Mouse (Mus musculus) hindbrain, embryonic 16.5 days (tissue): ENCODE data around the gene Vegfc. TPM values are rescaled to one million over a fixed set of nuclear protein-coding genes. Genes with fewer than 3 reads are reported as not detected.

Source experiments
- ATAC-seq: fragments of 200-750 bp; cut with Nextera tagmentation; 2 replicates; pipeline ENCODE4 v1.8.0; 2017; ENCODE audit warnings: moderate TSS enrichment, moderate library complexity
- H3K27ac ChIP-seq: fragments of 300-500 bp; sonication (generic); 2 replicates; pipeline ENCODE4 v1.5.1; 2014; ENCODE audit warnings: low read depth, mild to moderate bottlenecking, control low read depth, low read length, moderate library complexity
- H3K27me3 ChIP-seq: fragments of 300-500 bp; sonication (generic); replicated peaks from 2 replicates; pipeline ENCODE4 v1.6.1; 2014; ENCODE audit warnings: low read length; ENCODE audit not compliant: control insufficient read depth, insufficient read depth
- H3K36me3 ChIP-seq: fragments of 300-500 bp; sonication (generic); 2 replicates; pipeline ENCODE4 v1.6.1; 2014; ENCODE audit warnings: mild to moderate bottlenecking, low read length, moderate library complexity, mixed read lengths; ENCODE audit not compliant: control insufficient read depth, insufficient read depth
- H3K4me1 ChIP-seq: fragments of 300-500 bp; sonication (generic); 2 replicates; pipeline ENCODE4 v1.6.1; 2014; ENCODE audit warnings: low read depth, low read length; ENCODE audit not compliant: control insufficient read depth, insufficient read depth
- H3K4me2 ChIP-seq: fragments of 300-500 bp; sonication (generic); 2 replicates; pipeline ENCODE4 v1.6.1; 2014; ENCODE audit warnings: mild to moderate bottlenecking, low read length, control low read depth, moderate library complexity
- H3K4me3 ChIP-seq: fragments of 300-500 bp; sonication (generic); 2 replicates; pipeline ENCODE4 v1.5.1; 2014; ENCODE audit warnings: mild to moderate bottlenecking, low read length, control low read depth, moderate library complexity
- H3K9ac ChIP-seq: fragments of 300-500 bp; sonication (generic); 2 replicates; pipeline ENCODE4 v1.6.1; 2014; ENCODE audit warnings: low read depth, mild to moderate bottlenecking, control low read depth, low read length, moderate library complexity
- H3K9me3 ChIP-seq: fragments of 300-500 bp; sonication (generic); 2 replicates; pipeline ENCODE4 v1.6.1; 2014; ENCODE audit warnings: mild to moderate bottlenecking, low read length, moderate library complexity; ENCODE audit not compliant: control insufficient read depth
- WGBS: fragments of 180-500 bp; shearing (Covaris S2); extraction: QIAGEN DNeasy Blood & Tissue Kit; methylation state at CpG from one replicate; pipeline ENCODE4 v1.1.7; 2014; 5-methylcytosine and 5-hydroxymethylcytosine counted together
- polyA plus RNA-seq: library from polyadenylated mRNA; unstranded; fragments of >200 nt; fragmentation: Nextera tagmentation; extraction: Ambion mirVana; gene quantifications from 2 replicates; pipeline ENCODE4 v1.2.1, GENCODE M21; 2015

The Vegfc gene
- polyA plus RNA-seq, 1 experiment from 2014 or later = 3.5 TPM

GRCm38 (mm10) chr8:54122345-54122744 is 44.9 kb downstream of the Vegfc start:
- Histone ChIP-seq H3K36me3 (no peaks in the 10 kb centered on the region), H3K4me3 (no peak overlapping the region), H3K9me3 (no peaks in the 10 kb centered on the region), H3K4me2 (no peak overlapping the region), H3K27me3 (no peaks in the 10 kb centered on the region), H3K9ac (no peak overlapping the region), H3K27ac (no peak overlapping the region), H3K4me1 (no peaks in the 10 kb centered on the region)
- WGBS = 55% methylated on average over 1 of the region's 1 CpGs
- ATAC-seq = no peak

- 93% methylated on average over 2 of the region's 2 CpGs for WGBS
- H3K36me3 ChIP-seq = no peaks in the 10 kb centered on the region
- H3K4me2 ChIP-seq = no peak overlapping the region
- H3K9ac ChIP-seq = no peak overlapping the region
- no peaks in the 10 kb centered on the region for H3K9me3 ChIP-seq
- no peaks in the 10 kb centered on the region for H3K4me1 ChIP-seq
- H3K4me3 ChIP-seq = no peak overlapping the region
- no peak for ATAC-seq
- H3K27me3 ChIP-seq = no peaks in the 10 kb centered on the region
- H3K27ac ChIP-seq = no peak overlapping the region
Observed at GRCm38 (mm10) chr8:54130558-54130957, 53.2 kb downstream of the Vegfc start.

- no peak overlapping the region for H3K9ac ChIP-seq
- no peaks in the 10 kb centered on the region for H3K27me3 ChIP-seq
- H3K36me3 ChIP-seq = no peaks in the 10 kb centered on the region
- no peaks in the 10 kb centered on the region for H3K9me3 ChIP-seq
- H3K4me3 ChIP-seq = no peak overlapping the region
- no peak; the same call in 1 of the 2 replicates for ATAC-seq
- 70% methylated on average over 4 of the region's 4 CpGs for WGBS
- no peaks in the 10 kb centered on the region for H3K4me1 ChIP-seq
- H3K27ac ChIP-seq = no peak overlapping the region
- H3K4me2 ChIP-seq = no peak overlapping the region
Observed at GRCm38 (mm10) chr8:54153240-54153639, 75.8 kb downstream of the Vegfc start.

- 7% methylated on average over 5 of the region's 5 CpGs for WGBS
- H3K9me3 ChIP-seq = no peaks in the 10 kb centered on the region
Observed at GRCm38 (mm10) chr8:54163505-54163904, 86.1 kb downstream of the Vegfc start.

GRCm38 (mm10) chr8:54185336-54185735 is 107.9 kb downstream of the Vegfc start:
- no peak overlapping the region for H3K4me3 ChIP-seq

More at GRCm38 (mm10) chr8:54163505-54163904, 86.1 kb downstream of the Vegfc start:
- Histone ChIP-seq H3K36me3 (no peaks in the 10 kb centered on the region), H3K4me2 (peak overlapping the region; percentile 47), H3K4me3 (no peak overlapping the region), H3K27me3 (no peaks in the 10 kb centered on the region), H3K27ac (no peak overlapping the region), H3K4me1 (no peaks in the 10 kb centered on the region), H3K9ac (no peak overlapping the region)
- ATAC-seq = peak; percentile 75; the same call in 1 of the 2 replicates

GRCm38 (mm10) chr8:54185927-54186326 is 108.5 kb downstream of the Vegfc start:
- Histone ChIP-seq H3K4me3 (no peak overlapping the region), H3K4me1 (no peaks in the 10 kb centered on the region), H3K27me3 (no peaks in the 10 kb centered on the region), H3K36me3 (no peaks in the 10 kb centered on the region), H3K4me2 (no peak overlapping the region), H3K27ac (no peak overlapping the region), H3K9me3 (no peaks in the 10 kb centered on the region), H3K9ac (no peak overlapping the region)
- WGBS = 87% methylated on average over 6 of the region's 6 CpGs
- ATAC-seq = no peak

More at GRCm38 (mm10) chr8:54185336-54185735, 107.9 kb downstream of the Vegfc start:
- Histone ChIP-seq H3K27ac (no peak overlapping the region), H3K4me1 (no peaks in the 10 kb centered on the region), H3K27me3 (no peaks in the 10 kb centered on the region), H3K36me3 (no peaks in the 10 kb centered on the region), H3K9me3 (no peaks in the 10 kb centered on the region), H3K4me2 (no peak overlapping the region), H3K9ac (no peak overlapping the region)
- WGBS = 87% methylated on average over 2 of the region's 2 CpGs
- no peak for ATAC-seq

GRCm38 (mm10) chr8:54216250-54216649 is 138.8 kb downstream of the Vegfc start:
- Histone ChIP-seq H3K9me3 (no peaks in the 10 kb centered on the region), H3K27ac (no peak overlapping the region), H3K4me1 (no peaks in the 10 kb centered on the region), H3K4me2 (no peak overlapping the region), H3K4me3 (no peak overlapping the region), H3K27me3 (no peaks in the 10 kb centered on the region), H3K36me3 (no peaks in the 10 kb centered on the region), H3K9ac (no peak overlapping the region)
- 89% methylated on average over 2 of the region's 2 CpGs for WGBS
- no peak for ATAC-seq

GRCm38 (mm10) chr8:54228801-54229204 is 151.4 kb downstream of the Vegfc start:
- Histone ChIP-seq H3K27me3 (no peaks in the 10 kb centered on the region), H3K9me3 (no peaks in the 10 kb centered on the region), H3K4me2 (no peak overlapping the region), H3K9ac (no peak overlapping the region), H3K4me3 (no peak overlapping the region), H3K36me3 (no peaks in the 10 kb centered on the region), H3K4me1 (no peaks in the 10 kb centered on the region), H3K27ac (no peak overlapping the region)
- peak; percentile 80 for ATAC-seq
- 64% methylated on average over 1 of the region's 1 CpGs for WGBS

GRCm38 (mm10) chr8:54230638-54231037 is 153.2 kb downstream of the Vegfc start:
- ATAC-seq = no peak
- no peaks in the 10 kb centered on the region for H3K4me1 ChIP-seq
- no peaks in the 10 kb centered on the region for H3K27me3 ChIP-seq
- no peaks in the 10 kb centered on the region for H3K9me3 ChIP-seq
- H3K9ac ChIP-seq = no peak overlapping the region
- WGBS = 95% methylated on average over 1 of the region's 1 CpGs
- no peaks in the 10 kb centered on the region for H3K36me3 ChIP-seq
- no peak overlapping the region for H3K4me2 ChIP-seq
- no peak overlapping the region for H3K4me3 ChIP-seq
- H3K27ac ChIP-seq = no peak overlapping the region

GRCm38 (mm10) chr8:54233316-54233715 is 155.9 kb downstream of the Vegfc start:
- no peak for ATAC-seq
- 89% methylated on average over 6 of the region's 6 CpGs for WGBS
- no peaks in the 10 kb centered on the region for H3K9me3 ChIP-seq
- H3K27me3 ChIP-seq = no peaks in the 10 kb centered on the region
- H3K4me1 ChIP-seq = no peaks in the 10 kb centered on the region
- no peak overlapping the region for H3K4me2 ChIP-seq
- no peak overlapping the region for H3K4me3 ChIP-seq
- H3K36me3 ChIP-seq = no peaks in the 10 kb centered on the region
- no peak overlapping the region for H3K27ac ChIP-seq
- H3K9ac ChIP-seq = no peak overlapping the region
